Mouse (Mus musculus): ENCODE measurements around the gene Akr1c19. TPM values are rescaled to one million over a fixed set of nuclear protein-coding genes. Genes with fewer than 3 reads are reported as not detected.
"Not testable (repeated sequence)": the region's sequence is repeated elsewhere in the genome, so short reads cannot be mapped to it uniquely, and the experiment has no call there.

The Akr1c19 gene
- polyA plus RNA-seq, 1 experiment from 2014 or later = 76.7 TPM

- 86% methylated on average over 3 of the region's 3 CpGs for WGBS
- H3K9ac ChIP-seq (ENCODE audit: low read depth, low read length) = no peak overlapping the region
- no peaks in the 10 kb centered on the region for H3K27me3 ChIP-seq (ENCODE audit: insufficient read depth, low read length)
- no peak for DNase-seq (ENCODE audit: low spot score)
- no peak overlapping the region for H3K27ac ChIP-seq
- H3K4me1 ChIP-seq (replicated peaks; ENCODE audit: insufficient read depth, low read length) = no peaks in the 10 kb centered on the region
- H3K4me2 ChIP-seq (ENCODE audit: low read length) = no peak overlapping the region
- TF ChIP-seq CTCF (IDR thresholded peaks at IDR 0.05; ENCODE audit: low read depth) = no peak
- no peaks in the 10 kb centered on the region for H3K9me3 ChIP-seq (replicated peaks; ENCODE audit: low read length)
- H3K36me3 ChIP-seq (ENCODE audit: insufficient read depth, low read length) = no peaks in the 10 kb centered on the region
- no peak for ATAC-seq (replicated peaks; ENCODE audit: low FRiP score, low read depth)
- H3K4me3 ChIP-seq (replicated peaks; ENCODE audit: low read depth, low read length) = no peak overlapping the region
Observed at GRCm38 (mm10) chr13:4192511-4192910, 36.0 kb upstream of the Akr1c19 start.

DNA sequence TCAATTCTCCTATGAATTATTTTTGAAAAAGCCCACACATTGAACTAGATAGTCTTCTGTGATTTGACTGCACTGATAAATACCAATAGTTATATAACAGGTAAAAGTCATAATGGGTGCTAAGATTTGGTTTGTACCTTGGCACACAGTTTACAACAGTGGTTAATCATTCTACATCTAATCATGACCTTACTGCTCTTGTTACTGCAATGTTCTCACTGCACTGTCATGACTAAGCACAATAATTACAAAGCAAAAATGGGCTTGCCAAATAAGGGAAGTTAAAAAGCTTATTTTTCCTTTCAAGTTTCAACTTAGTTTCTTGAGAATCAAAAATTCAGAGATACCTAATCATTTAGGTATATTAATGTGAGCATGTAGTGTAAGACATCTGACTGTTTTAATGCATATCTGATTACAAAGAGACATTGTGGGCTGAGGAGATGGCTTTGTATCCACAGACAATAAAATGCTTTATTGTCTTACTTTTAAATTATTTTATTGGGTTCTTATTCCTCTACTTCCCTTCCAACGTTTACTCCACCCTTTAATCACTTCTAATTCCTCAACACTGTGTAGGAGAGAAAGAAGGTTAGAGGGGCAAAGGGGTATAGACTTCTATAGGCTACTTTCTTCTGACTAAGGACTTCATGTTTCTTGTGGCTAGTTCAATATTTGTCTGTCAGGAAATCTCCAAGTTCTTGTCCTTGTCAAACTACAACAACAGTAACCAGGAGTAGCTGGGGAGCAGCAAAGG is 22.2 kb upstream of the Akr1c19 start:
- WGBS = 5% methylated on average over 1 of the region's 1 CpGs
- no peak for DNase-seq (ENCODE audit: low spot score)
- no peak for ATAC-seq (replicated peaks; ENCODE audit: low FRiP score, low read depth)

DNA sequence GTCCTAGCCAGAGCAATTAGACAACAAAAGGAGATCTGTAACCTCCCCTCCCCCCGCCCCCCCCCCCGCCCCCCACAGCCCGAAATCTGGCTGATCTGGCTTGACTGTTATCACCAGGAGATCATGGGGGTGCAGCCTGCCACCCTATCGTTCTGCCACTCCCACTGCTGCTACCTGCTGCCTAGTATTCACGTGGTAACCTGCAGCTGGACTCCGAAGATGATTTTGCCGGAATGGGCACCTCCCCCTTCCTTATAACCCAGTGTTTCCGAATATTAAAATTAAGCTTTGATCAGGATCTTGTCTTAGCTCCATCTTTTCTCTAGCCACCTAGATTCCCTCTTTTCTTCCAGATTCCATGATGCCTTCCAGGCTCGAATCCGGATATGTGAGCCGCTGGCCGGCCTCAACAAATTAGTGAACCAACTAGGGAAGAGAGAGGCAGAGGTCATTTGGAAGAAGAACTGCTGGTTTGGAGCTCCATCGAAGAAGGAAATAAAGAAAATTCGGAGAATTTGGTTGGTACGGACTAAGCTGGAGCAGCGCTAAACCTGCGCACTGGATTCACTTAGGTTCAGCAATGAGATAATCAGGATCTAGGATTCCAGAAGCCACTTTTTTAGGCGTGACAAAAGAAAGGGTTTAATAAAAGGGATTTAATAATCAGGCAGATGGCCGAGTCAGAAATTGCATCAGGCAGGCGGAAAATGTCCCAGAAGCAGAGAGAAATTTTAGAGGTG is 16.8 kb upstream of the Akr1c19 start:
- no peak overlapping the region for H3K4me3 ChIP-seq (replicated peaks; ENCODE audit: low read depth, low read length)
- no peak overlapping the region for H3K9ac ChIP-seq (ENCODE audit: low read depth, low read length)
- TF ChIP-seq CTCF (IDR thresholded peaks at IDR 0.05; ENCODE audit: low read depth) = no peak
- DNase-seq (ENCODE audit: low spot score) (no peak), ATAC-seq (replicated peaks; ENCODE audit: low FRiP score, low read depth) (no peak)
- H3K36me3 ChIP-seq (ENCODE audit: insufficient read depth, low read length) = no peaks in the 10 kb centered on the region
- no peaks in the 10 kb centered on the region for H3K27me3 ChIP-seq (ENCODE audit: insufficient read depth, low read length)
- H3K4me1 ChIP-seq (replicated peaks; ENCODE audit: insufficient read depth, low read length) = no peaks in the 10 kb centered on the region
- H3K9me3 ChIP-seq (replicated peaks; ENCODE audit: low read length) = no peaks in the 10 kb centered on the region
- 87% methylated on average over 20 of the region's 20 CpGs for WGBS
- no peak overlapping the region for H3K4me2 ChIP-seq (ENCODE audit: low read length)
- H3K27ac ChIP-seq = no peak overlapping the region

More for the DNA sequence above, 22.2 kb upstream of the Akr1c19 start:
- Histone ChIP-seq H3K9me3 (replicated peaks; ENCODE audit: low read length) (no peaks in the 10 kb centered on the region), H3K27me3 (ENCODE audit: insufficient read depth, low read length) (no peaks in the 10 kb centered on the region), H3K27ac (no peak overlapping the region), H3K36me3 (ENCODE audit: insufficient read depth, low read length) (no peaks in the 10 kb centered on the region), H3K4me3 (replicated peaks; ENCODE audit: low read depth, low read length) (no peak overlapping the region), H3K9ac (ENCODE audit: low read depth, low read length) (no peak overlapping the region), H3K4me1 (replicated peaks; ENCODE audit: insufficient read depth, low read length) (no peaks in the 10 kb centered on the region), H3K4me2 (ENCODE audit: low read length) (no peak overlapping the region)
- no peak for TF ChIP-seq CTCF (IDR thresholded peaks at IDR 0.05; ENCODE audit: low read depth)

DNA sequence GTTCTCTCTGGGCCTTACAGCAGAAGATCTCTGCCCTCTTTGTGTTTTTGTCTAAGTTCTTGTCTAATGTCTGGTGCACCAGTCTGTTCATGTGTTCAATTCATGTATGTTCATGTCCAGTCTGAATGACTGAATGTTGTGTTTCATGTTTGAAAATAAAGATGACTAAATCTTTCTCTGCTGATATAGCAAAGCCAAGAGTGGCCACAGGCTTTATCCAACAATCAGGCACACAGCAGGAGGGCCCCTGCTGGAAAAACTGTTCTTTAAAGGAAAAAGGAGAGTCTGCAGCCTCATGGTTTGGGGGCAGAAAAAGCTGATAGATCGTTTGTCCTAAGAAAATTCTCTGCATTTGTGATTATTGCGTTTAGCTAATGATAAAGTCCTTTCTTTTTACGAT is 16.2 kb upstream of the Akr1c19 start:
- WGBS = 81% methylated on average over 3 of the region's 3 CpGs
- Histone ChIP-seq H3K4me2 (ENCODE audit: low read length) (no peak overlapping the region), H3K9ac (ENCODE audit: low read depth, low read length) (no peak overlapping the region), H3K4me1 (replicated peaks; ENCODE audit: insufficient read depth, low read length) (no peaks in the 10 kb centered on the region), H3K36me3 (ENCODE audit: insufficient read depth, low read length) (no peaks in the 10 kb centered on the region), H3K27me3 (ENCODE audit: insufficient read depth, low read length) (no peaks in the 10 kb centered on the region), H3K9me3 (replicated peaks; ENCODE audit: low read length) (no peaks in the 10 kb centered on the region), H3K4me3 (replicated peaks; ENCODE audit: low read depth, low read length) (no peak overlapping the region), H3K27ac (no peak overlapping the region)
- no peak for DNase-seq (ENCODE audit: low spot score)
- no peak for TF ChIP-seq CTCF (IDR thresholded peaks at IDR 0.05; ENCODE audit: low read depth)
- no peak for ATAC-seq (replicated peaks; ENCODE audit: low FRiP score, low read depth)

DNA sequence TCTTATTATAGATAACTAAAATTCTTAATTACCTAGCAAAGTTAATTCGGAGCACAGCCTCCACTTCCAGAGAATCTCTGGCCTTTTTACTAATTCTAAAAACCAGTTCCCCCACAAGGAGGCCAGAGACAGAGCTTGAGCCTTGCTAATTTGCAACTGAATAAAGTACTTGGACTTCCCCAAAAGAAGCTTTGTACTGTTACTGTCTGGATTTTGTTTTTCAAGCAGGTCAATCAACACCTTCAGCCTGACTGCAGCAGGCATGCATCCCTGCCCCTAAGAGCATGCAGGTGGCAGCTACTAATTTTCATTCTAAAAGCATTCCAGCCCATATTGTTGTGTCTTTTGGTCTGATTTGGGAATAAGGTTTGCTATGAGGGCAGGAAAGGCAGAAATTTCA is 13.0 kb upstream of the Akr1c19 start:
- H3K9me3 ChIP-seq (replicated peaks; ENCODE audit: low read length); H3K4me3 ChIP-seq (replicated peaks; ENCODE audit: low read depth, low read length); H3K4me2 ChIP-seq (ENCODE audit: low read length); DNase-seq (ENCODE audit: low spot score); H3K4me1 ChIP-seq (replicated peaks; ENCODE audit: insufficient read depth, low read length); H3K27ac ChIP-seq; H3K36me3 ChIP-seq (ENCODE audit: insufficient read depth, low read length); H3K9ac ChIP-seq (ENCODE audit: low read depth, low read length); H3K27me3 ChIP-seq (ENCODE audit: insufficient read depth, low read length); ATAC-seq (replicated peaks; ENCODE audit: low FRiP score, low read depth): not testable (repeated sequence)
- 85% methylated on average over 1 of the region's 1 CpGs for WGBS

- Histone ChIP-seq H3K9me3 (replicated peaks; ENCODE audit: low read length) (no peaks in the 10 kb centered on the region), H3K27ac (no peak overlapping the region), H3K27me3 (ENCODE audit: insufficient read depth, low read length) (no peaks in the 10 kb centered on the region), H3K9ac (ENCODE audit: low read depth, low read length) (no peak overlapping the region), H3K4me1 (replicated peaks; ENCODE audit: insufficient read depth, low read length) (0 out of 2 replicates have a peak, but pooled peaks cover 3% of the 10 kb centered on the region), H3K4me3 (replicated peaks; ENCODE audit: low read depth, low read length) (no peak overlapping the region), H3K36me3 (ENCODE audit: insufficient read depth, low read length) (no peaks in the 10 kb centered on the region), H3K4me2 (ENCODE audit: low read length) (no peak overlapping the region)
- TF ChIP-seq CTCF (IDR thresholded peaks at IDR 0.05; ENCODE audit: low read depth) = no peak
- DNase-seq (ENCODE audit: low spot score) (no peak), ATAC-seq (replicated peaks; ENCODE audit: low FRiP score, low read depth) (no peak)
- 83% methylated on average over 8 of the region's 8 CpGs for WGBS
Observed at GRCm38 (mm10) chr13:4230841-4231623, 2.5 kb downstream of the Akr1c19 start.
